Mouse (Mus musculus): ENCODE data around the gene Slc25a38.
"Not testable (repeated sequence)": the region's sequence is repeated elsewhere in the genome, so short reads cannot be mapped to it uniquely, and the experiment has no call there.

Gene Slc25a38

GRCm38 (mm10) chr9:120099304-120099703 is 10.9 kb upstream of the Slc25a38 start:
- DNase-seq (ENCODE audit: low spot score in 2 of 2): no peak

GRCm38 (mm10) chr9:120101165-120101564 is 9.0 kb upstream of the Slc25a38 start:
- no peak for DNase-seq (ENCODE audit: low spot score in 2 of 2)

GRCm38 (mm10) chr9:120108953-120109352 is 1.2 kb upstream of the Slc25a38 start:
- DNase-seq (ENCODE audit: low spot score in 2 of 2): not testable (repeated sequence)

- no peak for DNase-seq (ENCODE audit: low spot score in 2 of 2)
Measured at GRCm38 (mm10) chr9:120111156-120111945, 1.2 kb downstream of the Slc25a38 start.

- no peak for DNase-seq (ENCODE audit: low spot score in 2 of 2)
Measured at GRCm38 (mm10) chr9:120112472-120112871, 2.3 kb downstream of the Slc25a38 start.

- no peak for DNase-seq (ENCODE audit: low spot score in 2 of 2)
Measured at GRCm38 (mm10) chr9:120113456-120113855, 3.3 kb downstream of the Slc25a38 start.

GRCm38 (mm10) chr9:120114051-120114788 is 4.0 kb downstream of the Slc25a38 start:
- no peak for DNase-seq (ENCODE audit: low spot score in 2 of 2)

- no peak for DNase-seq (ENCODE audit: low spot score in 2 of 2)
Measured at GRCm38 (mm10) chr9:120114789-120115151, 4.6 kb downstream of the Slc25a38 start.

- DNase-seq (ENCODE audit: low spot score in 2 of 2): no peak
Measured at GRCm38 (mm10) chr9:120115580-120115979, 5.4 kb downstream of the Slc25a38 start.

- no peak for DNase-seq (ENCODE audit: low spot score in 2 of 2)
Measured at GRCm38 (mm10) chr9:120116184-120116624, 6.0 kb downstream of the Slc25a38 start.

GRCm38 (mm10) chr9:120118212-120118611 is 8.0 kb downstream of the Slc25a38 start:
- no peak for DNase-seq (ENCODE audit: low spot score in 2 of 2)

GRCm38 (mm10) chr9:120120503-120120902 is 10.3 kb downstream of the Slc25a38 start:
- DNase-seq (ENCODE audit: low spot score in 2 of 2): no peak

- DNase-seq (ENCODE audit: low spot score in 2 of 2): no peak
Measured at GRCm38 (mm10) chr9:120126868-120127267, 16.7 kb downstream of the Slc25a38 start.

- peak; percentile 95 to 97 for DNase-seq (ENCODE audit: low spot score in 2 of 2)
Measured at GRCm38 (mm10) chr9:120127538-120128251, 17.5 kb downstream of the Slc25a38 start, which contains the start of gene Rpsa. Rpsa (plus strand) TSS chr9:120127689.

GRCm38 (mm10) chr9:120129276-120129675 is 19.1 kb downstream of the Slc25a38 start:
- no peak for DNase-seq (ENCODE audit: low spot score in 2 of 2)

GRCm38 (mm10) chr9:120131784-120132288 is 21.7 kb downstream of the Slc25a38 start:
- DNase-seq (ENCODE audit: low spot score in 2 of 2): no peak

- no peak for DNase-seq (ENCODE audit: low spot score in 2 of 2)
Measured at GRCm38 (mm10) chr9:120132980-120133754, 23.0 kb downstream of the Slc25a38 start.

- DNase-seq (ENCODE audit: low spot score in 2 of 2): no peak
Measured at GRCm38 (mm10) chr9:120133755-120134475, 23.7 kb downstream of the Slc25a38 start.

- no peak for DNase-seq (ENCODE audit: low spot score in 2 of 2)
Measured at GRCm38 (mm10) chr9:120134529-120135160, 24.5 kb downstream of the Slc25a38 start.

GRCm38 (mm10) chr9:120135454-120135853 is 25.3 kb downstream of the Slc25a38 start:
- DNase-seq (ENCODE audit: low spot score in 2 of 2): no peak
